Mouse (Mus musculus) midbrain, embryonic 12.5 days (tissue): ENCODE measurements at regions not wholly inside any gene's neighbourhood (a gene's known extent, or its start where the extent isn't known, plus 50 kb on each side); places are given as distances from the start of the nearest gene placed in this dataset.
"Not testable (repeated sequence)": the region's sequence is repeated elsewhere in the genome, so short reads cannot be mapped to it uniquely, and the experiment has no call there.

ENCODE experiments used
- ATAC-seq: fragments of 200-750 bp; cut with Nextera tagmentation; 2 replicates; pipeline ENCODE4 v1.8.0; 2017; ENCODE audit warnings: low read depth, moderate TSS enrichment, moderate library complexity; ENCODE audit not compliant: low FRiP score
- H3K27ac ChIP-seq: fragments of 300-500 bp; sonication (generic); replicated peaks from 2 replicates; pipeline ENCODE4 v1.5.1; 2016; ENCODE audit warnings: mild to moderate bottlenecking
- H3K27me3 ChIP-seq: fragments of 300-500 bp; sonication (generic); 2 replicates; pipeline ENCODE4 v1.6.1; 2016; ENCODE audit warnings: mild to moderate bottlenecking
- H3K36me3 ChIP-seq: fragments of 300-500 bp; sonication (generic); 2 replicates; pipeline ENCODE4 v1.6.1; 2016
- H3K4me1 ChIP-seq: fragments of 300-500 bp; sonication (generic); 2 replicates; pipeline ENCODE4 v1.6.1; 2016
- H3K4me2 ChIP-seq: fragments of 300-500 bp; sonication (generic); replicated peaks from 2 replicates; pipeline ENCODE4 v1.6.1; 2016; ENCODE audit warnings: mild to moderate bottlenecking, moderate library complexity
- H3K4me3 ChIP-seq: fragments of 300-500 bp; sonication (generic); 2 replicates; pipeline ENCODE4 v1.5.1; 2016; ENCODE audit warnings: mild to moderate bottlenecking
- H3K9ac ChIP-seq: fragments of 300-500 bp; sonication (generic); replicated peaks from 2 replicates; pipeline ENCODE4 v1.6.1; 2016; ENCODE audit warnings: mild to moderate bottlenecking, moderate library complexity
- H3K9me3 ChIP-seq: fragments of 300-500 bp; sonication (generic); 2 replicates; pipeline ENCODE4 v1.6.1; 2016; ENCODE audit warnings: mild to moderate bottlenecking
- WGBS: fragments of 180-500 bp; shearing (Covaris S2); methylation state at CpG from one replicate; pipeline ENCODE4 v1.1.7; 2016; 5-methylcytosine and 5-hydroxymethylcytosine counted together

DNA sequence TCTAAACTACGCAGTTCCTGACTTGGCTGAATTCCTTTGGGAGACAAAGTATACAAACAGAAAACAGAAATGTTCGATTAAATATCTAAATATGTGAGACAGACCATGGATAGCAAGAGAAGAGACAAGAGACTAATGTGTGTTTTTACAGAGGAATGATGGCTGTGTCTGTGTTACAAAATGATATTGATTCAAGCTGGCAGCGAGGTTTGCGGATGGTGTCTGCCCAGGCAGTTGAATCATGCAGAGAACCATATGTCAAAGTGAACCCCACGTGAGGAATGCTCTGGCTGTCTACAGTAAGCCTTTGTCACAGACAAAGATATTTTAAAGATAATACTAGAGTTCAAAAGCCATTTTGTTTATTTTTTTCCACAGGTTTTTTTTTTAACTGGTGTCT is 320.2 kb downstream of the Grxcr1 start:
- 67% methylated on average over 5 of the region's 5 CpGs for WGBS
- no peak for ATAC-seq
- no peak overlapping the region for H3K4me3 ChIP-seq
- H3K36me3 ChIP-seq: no peaks in the 10 kb centered on the region
- H3K4me2 ChIP-seq: no peak overlapping the region
- H3K9me3 ChIP-seq: no peaks in the 10 kb centered on the region
- no peak overlapping the region for H3K9ac ChIP-seq
- no peak overlapping the region for H3K27ac ChIP-seq
- H3K27me3 ChIP-seq: no peaks in the 10 kb centered on the region
- no peaks in the 10 kb centered on the region for H3K4me1 ChIP-seq

DNA sequence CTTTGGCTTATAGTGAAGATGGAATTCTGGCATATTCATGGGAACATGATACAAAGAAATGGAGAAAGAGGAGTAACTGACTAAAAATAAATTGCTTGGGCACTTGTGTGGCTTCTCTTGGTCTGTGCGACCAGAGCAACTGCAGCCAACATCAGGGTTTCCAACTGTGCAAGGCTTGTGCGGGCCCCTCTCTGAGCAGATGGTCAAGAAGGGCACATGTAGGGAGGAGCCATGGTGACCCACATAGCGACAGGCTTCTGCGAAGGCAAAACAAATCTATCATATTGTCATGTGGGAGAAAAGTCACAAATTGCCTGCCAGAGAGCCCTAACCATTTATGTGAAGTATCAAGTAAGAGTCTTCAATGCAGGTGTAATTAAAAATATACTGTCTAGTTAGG is 321.6 kb downstream of the Grxcr1 start:
- H3K36me3 ChIP-seq: no peaks in the 10 kb centered on the region
- H3K4me2 ChIP-seq: no peak overlapping the region
- no peak overlapping the region for H3K4me3 ChIP-seq
- H3K9me3 ChIP-seq: no peaks in the 10 kb centered on the region
- no peaks in the 10 kb centered on the region for H3K4me1 ChIP-seq
- no peaks in the 10 kb centered on the region for H3K27me3 ChIP-seq
- 83% methylated on average over 4 of the region's 4 CpGs for WGBS
- no peak for ATAC-seq
- H3K9ac ChIP-seq: no peak overlapping the region
- H3K27ac ChIP-seq: no peak overlapping the region

GRCm38 (mm10) chr5:68353816-68354215 is 322.2 kb downstream of the Grxcr1 start:
- 89% methylated on average over 3 of the region's 3 CpGs for WGBS
- ATAC-seq: not testable (repeated sequence)

DNA sequence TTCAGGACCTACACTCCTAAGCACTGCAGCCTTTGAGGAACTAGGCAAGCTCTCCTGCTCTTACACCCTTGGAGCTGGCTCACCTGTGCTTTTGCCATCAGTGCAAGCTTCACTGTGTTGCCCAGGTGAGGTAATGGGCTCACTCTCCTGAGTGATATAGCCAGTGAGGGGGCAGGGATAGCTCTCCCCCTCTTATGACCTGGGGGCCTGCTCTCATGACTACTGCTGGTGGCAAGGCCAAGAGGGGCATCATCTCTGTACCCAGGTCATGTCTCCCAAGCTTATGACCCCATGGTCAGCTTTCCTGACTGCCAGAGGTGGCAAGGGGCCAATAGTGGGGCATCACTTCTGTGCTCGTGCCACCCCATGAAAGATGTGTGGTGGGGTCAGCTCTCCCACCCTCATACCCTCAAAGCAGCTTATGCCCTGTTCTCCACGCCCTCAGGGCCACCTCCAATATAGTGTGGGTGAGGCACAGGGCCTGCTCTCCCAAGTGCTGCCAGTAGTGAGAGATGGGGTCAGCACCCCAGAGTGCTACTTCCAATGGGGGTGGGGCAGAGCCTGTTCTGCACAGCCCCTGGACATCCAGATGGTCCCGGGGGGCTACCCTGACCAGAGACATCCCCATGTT is 330.1 kb downstream of the Grxcr1 start:
- Histone ChIP-seq H3K27me3 (no peaks in the 10 kb centered on the region), H3K4me1 (no peaks in the 10 kb centered on the region), H3K4me2 (no peak overlapping the region), H3K36me3 (no peaks in the 10 kb centered on the region), H3K9me3 (no peaks in the 10 kb centered on the region), H3K27ac (no peak overlapping the region), H3K4me3 (no peak overlapping the region), H3K9ac (no peak overlapping the region)
- peak; percentile 44 for ATAC-seq
- 80% methylated on average over 3 of the region's 3 CpGs for WGBS

More at GRCm38 (mm10) chr5:68353816-68354215, 322.2 kb downstream of the Grxcr1 start:
- not testable (repeated sequence) for H3K36me3 ChIP-seq, H3K4me1 ChIP-seq, H3K9me3 ChIP-seq, H3K27me3 ChIP-seq, H3K9ac ChIP-seq, H3K4me2 ChIP-seq, H3K4me3 ChIP-seq, H3K27ac ChIP-seq

DNA sequence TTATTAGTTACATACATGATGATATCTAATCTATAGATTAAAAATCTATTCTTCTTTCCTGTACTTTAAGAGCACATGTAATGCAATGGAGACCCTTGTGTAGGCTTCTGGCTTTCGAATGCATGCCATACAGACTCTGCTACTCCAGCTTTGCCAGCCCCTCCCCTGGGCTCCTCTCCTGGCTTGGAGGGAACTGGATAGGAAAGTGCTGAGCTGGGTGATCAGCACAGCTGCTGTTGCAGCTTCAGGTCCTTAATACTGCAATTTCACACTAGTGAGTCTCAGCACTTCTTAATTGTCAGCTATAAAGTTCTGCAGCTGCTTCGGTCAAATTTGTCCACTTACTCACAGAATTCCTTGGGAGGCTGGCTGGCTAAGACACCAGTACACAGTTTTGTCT is 341.4 kb downstream of the Grxcr1 start:
- H3K4me1 ChIP-seq: no peaks in the 10 kb centered on the region
- no peak overlapping the region for H3K4me3 ChIP-seq
- H3K27me3 ChIP-seq: no peaks in the 10 kb centered on the region
- no peak overlapping the region for H3K4me2 ChIP-seq
- H3K36me3 ChIP-seq: no peaks in the 10 kb centered on the region
- no peak overlapping the region for H3K27ac ChIP-seq
- no peaks in the 10 kb centered on the region for H3K9me3 ChIP-seq
- no peak overlapping the region for H3K9ac ChIP-seq
- 92% methylated on average over 2 of the region's 2 CpGs for WGBS
- ATAC-seq: no peak
